Mouse (Mus musculus) ES-Bruce4 (cell line): ENCODE results near the gene Tpra1. TPM values are rescaled to one million over a fixed set of nuclear protein-coding genes. Genes with fewer than 3 reads are reported as not detected.
A peak's percentile ranks its signal among the peaks of the same experiment; 100 is the strongest.

Experiments
- H3K27ac ChIP-seq: 2 replicates; pipeline ENCODE4 v1.5.1; 2012; ENCODE audit warnings: low read length, inconsistent platforms; ENCODE audit not compliant: insufficient read depth
- H3K27me3 ChIP-seq: 2 replicates; pipeline ENCODE4 v1.6.1; 2012; ENCODE audit warnings: mild to moderate bottlenecking, low read length, inconsistent platforms; ENCODE audit not compliant: control insufficient read depth, poor library complexity, insufficient read depth, severe bottlenecking
- H3K36me3 ChIP-seq: 2 replicates; pipeline ENCODE4 v1.6.1; 2012; ENCODE audit warnings: inconsistent platforms, mild to moderate bottlenecking, low read length, moderate library complexity; ENCODE audit not compliant: control insufficient read depth, poor library complexity, insufficient read depth, severe bottlenecking
- H3K4me1 ChIP-seq: one replicate; pipeline ENCODE4 v1.8.1; 2011; ENCODE audit warnings: low read length; ENCODE audit not compliant: control insufficient read depth, insufficient read depth
- H3K4me3 ChIP-seq: 2 replicates; pipeline ENCODE4 v1.5.1; 2011; ENCODE audit warnings: low read depth, mild to moderate bottlenecking, low read length
- H3K9ac ChIP-seq: 2 replicates; pipeline ENCODE4 v1.6.1; 2012; ENCODE audit warnings: low read depth, mild to moderate bottlenecking, inconsistent platforms; ENCODE audit not compliant: poor library complexity, severe bottlenecking
- H3K9me3 ChIP-seq: replicated peaks from 2 replicates; pipeline ENCODE4 v1.6.1; 2012; ENCODE audit warnings: mild to moderate bottlenecking, low read length, inconsistent platforms; ENCODE audit not compliant: control insufficient read depth, poor library complexity, insufficient read depth, severe bottlenecking
- CTCF ChIP-seq: IDR thresholded peaks from one replicate; pipeline ENCODE4 v1.8.1; 2011; ENCODE audit warnings: low read depth, low read length
- EP300 ChIP-seq: IDR thresholded peaks from 2 replicates; pipeline ENCODE4 v1.6.1; 2011; ENCODE audit warnings: low read depth, low read length; ENCODE audit not compliant: insufficient read depth
- POLR2A ChIP-seq: IDR thresholded peaks from one replicate; pipeline ENCODE4 v1.8.1; 2011; ENCODE audit warnings: low read length; ENCODE audit not compliant: insufficient read depth
- polyA plus RNA-seq: library from polyadenylated mRNA; stranded (reverse); fragments of >200 nt; gene quantifications from 2 replicates; pipeline ENCODE4 v1.2.4, GENCODE M21; 2011; ENCODE audit warnings: low read depth; ENCODE audit not compliant: missing spikeins, insufficient read depth, insufficient read length

Gene Tpra1
- polyA plus RNA-seq, 1 experiment, result 17.4 TPM

DNA sequence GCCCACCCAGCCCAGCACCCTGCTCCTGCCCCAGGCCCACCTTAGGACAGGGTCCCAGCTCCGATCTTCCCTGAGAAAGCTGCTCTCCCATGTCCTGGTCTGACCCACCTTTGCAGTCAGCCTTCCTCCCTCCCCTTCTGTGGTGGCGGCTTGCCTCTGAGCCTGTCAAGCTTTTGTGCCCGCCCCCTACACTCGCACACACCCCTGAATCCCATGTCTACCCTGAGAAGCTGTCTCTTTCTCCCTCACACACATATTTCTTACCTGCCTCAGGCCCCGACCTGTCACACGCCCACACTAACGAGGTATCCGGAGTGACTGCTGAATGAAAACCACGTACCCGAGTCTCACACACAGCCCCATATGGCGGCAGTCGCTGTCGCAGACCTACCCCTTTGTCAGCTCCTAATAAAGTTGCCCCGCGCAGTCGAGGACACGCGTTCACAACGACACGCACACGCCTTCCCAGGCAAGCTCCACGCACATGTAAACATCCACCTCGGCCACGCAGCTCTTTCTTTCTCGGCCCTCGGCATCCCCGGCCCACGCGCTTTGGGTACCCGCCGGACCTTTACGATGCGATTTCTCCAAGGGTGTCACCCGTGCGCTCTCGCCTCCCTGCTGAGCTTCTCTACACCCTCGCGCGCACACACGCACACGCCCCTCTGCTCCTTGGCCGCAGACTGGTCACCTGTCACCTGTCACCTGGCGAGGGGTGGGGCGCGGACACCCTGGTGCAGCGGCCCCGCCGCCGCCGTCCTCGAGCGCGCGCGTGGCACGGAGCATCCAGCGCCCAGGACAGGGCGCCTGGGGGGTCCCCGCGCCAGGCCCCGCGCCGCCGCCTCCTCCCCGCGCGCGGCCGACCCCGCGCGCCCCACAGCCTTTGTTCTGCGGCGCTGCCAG is 27.8 kb upstream of the Tpra1 start:
- Histone ChIP-seq H3K27me3 (no peaks in the 10 kb centered on the region; the same call in 1 of the 2 replicates), H3K36me3 (no peaks in the 10 kb centered on the region), H3K9ac (peak overlapping the region; percentile 60), H3K27ac (no peak overlapping the region), H3K4me1 (no peaks in the 10 kb centered on the region), H3K4me3 (peak overlapping the region; percentile 61), H3K9me3 (no peaks in the 10 kb centered on the region)
- TF ChIP-seq EP300 (no peak), CTCF (no peak), POLR2A (no peak)

DNA sequence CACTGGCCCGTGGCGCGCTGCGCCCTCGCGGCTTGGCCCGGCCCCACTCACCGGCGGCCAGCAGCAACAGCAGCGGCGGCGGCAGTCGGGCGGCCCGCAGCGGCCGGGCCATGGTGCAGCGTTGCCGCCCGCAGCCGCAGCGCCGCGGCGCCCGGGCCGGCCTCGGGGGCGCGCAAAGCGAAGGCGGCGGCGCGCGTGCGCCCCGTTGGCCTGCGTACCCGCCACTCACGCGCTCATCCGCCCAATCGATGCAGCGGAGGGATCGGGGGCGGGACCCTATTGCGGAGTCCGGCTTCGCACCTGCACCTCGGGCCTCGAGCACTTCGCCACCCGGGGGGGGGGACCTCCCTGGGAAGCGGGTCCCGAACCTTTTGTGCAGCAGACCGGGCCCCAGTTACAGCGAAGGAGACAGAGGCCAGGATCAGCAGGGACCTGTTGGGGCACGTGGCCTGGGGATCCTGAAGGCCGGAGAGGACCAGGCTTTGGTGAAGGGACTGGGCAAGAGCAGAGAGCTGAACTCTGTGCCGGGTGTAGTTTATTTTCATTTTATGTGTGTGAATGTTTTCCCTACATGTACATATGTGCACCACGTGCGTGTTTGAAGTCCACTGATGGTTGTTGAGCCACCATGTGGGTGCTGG is 27.1 kb upstream of the Tpra1 start, which contains the start of gene Podxl2:
Gene Podxl2, minus strand, starts transcription at position 177 of the 641 bp plus-strand sequence.
- H3K4me1 ChIP-seq, result no peaks in the 10 kb centered on the region
- no peaks in the 10 kb centered on the region for H3K9me3 ChIP-seq
- H3K27ac ChIP-seq, result no peak within 1 kb of the TSS
- TF ChIP-seq POLR2A (no peak), CTCF (no peak)
- peak within 1 kb of the TSS; percentile 61 for H3K4me3 ChIP-seq
- H3K9ac ChIP-seq, result peak within 1 kb of the TSS; percentile 60
- no peaks in the 10 kb centered on the region; the same call in 1 of the 2 replicates for H3K27me3 ChIP-seq
- H3K36me3 ChIP-seq, result no peaks in the 10 kb centered on the region

DNA sequence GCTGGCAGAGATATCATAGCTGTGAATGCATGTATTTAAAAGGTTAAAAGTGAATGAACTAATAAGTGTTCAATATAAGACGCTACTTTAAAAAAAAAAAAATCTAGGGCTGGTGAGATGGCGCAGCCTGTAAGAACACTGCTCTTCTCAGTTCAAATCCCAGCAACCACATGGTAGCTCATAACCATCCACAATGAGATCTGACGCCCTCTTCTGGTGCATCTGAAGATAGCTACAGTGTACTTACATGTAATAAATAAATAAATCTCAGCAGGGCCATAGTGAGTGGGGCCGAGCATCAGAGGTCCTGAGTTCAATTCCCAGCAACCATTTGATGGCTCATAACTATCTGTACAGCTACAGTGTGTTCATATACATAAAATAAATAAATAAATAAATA is 22.6 kb upstream of the Tpra1 start:
- no peak overlapping the region for H3K27ac ChIP-seq
- H3K9me3 ChIP-seq, result no peaks in the 10 kb centered on the region
- H3K4me1 ChIP-seq, result peaks cover under 1% of the 10 kb centered on the region
- peaks cover 25% of the 10 kb centered on the region for H3K36me3 ChIP-seq
- TF ChIP-seq CTCF (peak; percentile 11), EP300 (no peak)
- H3K4me3 ChIP-seq, result no peak overlapping the region
- no peak overlapping the region for H3K9ac ChIP-seq
- no peaks in the 10 kb centered on the region for H3K27me3 ChIP-seq

- Histone ChIP-seq H3K27me3 (no peaks in the 10 kb centered on the region), H3K9me3 (no peaks in the 10 kb centered on the region), H3K9ac (no peak overlapping the region), H3K4me1 (peaks cover 4% of the 10 kb centered on the region), H3K4me3 (no peak overlapping the region), H3K27ac (no peak overlapping the region), H3K36me3 (peaks cover 43% of the 10 kb centered on the region)
- TF ChIP-seq CTCF (no peak), POLR2A (no peak), EP300 (no peak)
Observed at GRCm38 (mm10) chr6:88881334-88881733, 20.7 kb upstream of the Tpra1 start.

DNA sequence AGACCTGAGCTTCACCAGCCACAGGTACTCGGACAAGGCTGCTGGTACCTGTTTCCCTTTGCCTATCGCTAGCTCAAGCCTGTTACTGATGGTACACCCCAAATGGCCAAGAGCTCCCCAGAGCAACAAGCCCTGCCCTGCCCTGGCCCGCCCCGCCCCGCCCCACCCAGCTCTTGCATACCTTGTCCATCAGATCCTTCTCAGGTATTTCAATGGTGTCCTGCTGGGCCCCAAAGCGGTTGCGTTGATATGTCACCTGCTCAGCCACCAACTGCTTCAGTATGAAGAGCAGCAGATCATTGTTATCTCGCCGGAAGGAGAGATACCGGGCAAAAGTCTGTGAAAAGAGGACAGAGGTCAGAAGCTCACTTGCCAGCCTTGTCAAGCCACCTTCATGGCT is 17.9 kb upstream of the Tpra1 start:
- Histone ChIP-seq H3K36me3 (peaks cover 71% of the 10 kb centered on the region), H3K4me1 (peaks cover 4% of the 10 kb centered on the region), H3K27ac (peak overlapping the region; percentile 29; the same call in 1 of the 2 replicates), H3K27me3 (no peaks in the 10 kb centered on the region), H3K4me3 (no peak overlapping the region), H3K9me3 (no peaks in the 10 kb centered on the region), H3K9ac (no peak overlapping the region)
- TF ChIP-seq POLR2A (no peak), CTCF (no peak), EP300 (0 out of 2 replicates have a peak, but pooled peaks have one; percentile 42)

DNA sequence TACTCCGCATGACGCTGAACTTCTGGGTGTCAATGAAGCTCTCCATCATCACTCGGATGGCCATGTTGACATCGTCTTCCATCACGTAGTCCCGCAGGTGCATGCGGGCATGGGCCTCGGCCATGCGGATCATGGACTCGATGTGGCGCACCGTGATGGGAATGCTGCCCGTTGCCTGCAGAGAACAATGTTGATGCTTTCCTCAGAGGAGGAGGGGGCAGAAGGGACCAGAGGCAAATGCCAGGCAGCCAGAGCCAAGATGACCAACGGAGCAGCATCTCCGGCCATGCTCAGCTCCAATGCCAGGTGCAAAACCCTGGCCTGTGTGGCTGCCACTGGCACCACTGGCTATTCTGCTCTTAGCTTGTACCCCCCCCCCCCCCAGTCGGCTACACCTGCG is 17.4 kb upstream of the Tpra1 start:
- Histone ChIP-seq H3K36me3 (peaks cover 76% of the 10 kb centered on the region), H3K27me3 (no peaks in the 10 kb centered on the region), H3K4me3 (no peak overlapping the region), H3K27ac (peak overlapping the region; percentile 29), H3K9ac (no peak overlapping the region), H3K9me3 (no peaks in the 10 kb centered on the region), H3K4me1 (peaks cover 4% of the 10 kb centered on the region)
- no peak for TF ChIP-seq EP300
- TF ChIP-seq CTCF, result no peak
- no peak for TF ChIP-seq POLR2A
